Mouse (Mus musculus): ENCODE measurements around the gene Frk. TPM values are rescaled to one million over a fixed set of nuclear protein-coding genes. Genes with fewer than 3 reads are reported as not detected.

Gene Frk
- total RNA-seq (2023): not detected

GRCm38 (mm10) chr10:34483297-34484013, at the start of gene Frk:
Gene Frk, plus strand, starts transcription at chr10:34483399.

Other genes with a start within 250 kb of the Frk start
- gene Tspyl1, start 201.2 kb upstream of the Frk start, total RNA-seq (2023): 100 to 1,000 TPM; 103 to 112 TPM
- gene Tspyl4, start 186.0 kb upstream of the Frk start, total RNA-seq (2023): 10 to 100 TPM; 19.4 to 20.2 TPM
- gene Col10a1, start 93.4 kb upstream of the Frk start, total RNA-seq (2023): not detected
- 10 to 100 TPM; 47.3 to 63.0 TPM for gene Nt5dc1, start 64.8 kb upstream of the Frk start, total RNA-seq (2023)

Data from T-cell, adult 66 days (primary cell).